Mouse (Mus musculus) right cerebral cortex, postnatal 10 days (tissue): ENCODE measurements around the gene Ssbp3.

Experiments
- DNase-seq, 2 experiments: peaks; one replicate each; pipeline ENCODE4 v3.0.0; 2021; ENCODE audit warnings: low spot score in 2 of 2

Gene Ssbp3

DNA sequence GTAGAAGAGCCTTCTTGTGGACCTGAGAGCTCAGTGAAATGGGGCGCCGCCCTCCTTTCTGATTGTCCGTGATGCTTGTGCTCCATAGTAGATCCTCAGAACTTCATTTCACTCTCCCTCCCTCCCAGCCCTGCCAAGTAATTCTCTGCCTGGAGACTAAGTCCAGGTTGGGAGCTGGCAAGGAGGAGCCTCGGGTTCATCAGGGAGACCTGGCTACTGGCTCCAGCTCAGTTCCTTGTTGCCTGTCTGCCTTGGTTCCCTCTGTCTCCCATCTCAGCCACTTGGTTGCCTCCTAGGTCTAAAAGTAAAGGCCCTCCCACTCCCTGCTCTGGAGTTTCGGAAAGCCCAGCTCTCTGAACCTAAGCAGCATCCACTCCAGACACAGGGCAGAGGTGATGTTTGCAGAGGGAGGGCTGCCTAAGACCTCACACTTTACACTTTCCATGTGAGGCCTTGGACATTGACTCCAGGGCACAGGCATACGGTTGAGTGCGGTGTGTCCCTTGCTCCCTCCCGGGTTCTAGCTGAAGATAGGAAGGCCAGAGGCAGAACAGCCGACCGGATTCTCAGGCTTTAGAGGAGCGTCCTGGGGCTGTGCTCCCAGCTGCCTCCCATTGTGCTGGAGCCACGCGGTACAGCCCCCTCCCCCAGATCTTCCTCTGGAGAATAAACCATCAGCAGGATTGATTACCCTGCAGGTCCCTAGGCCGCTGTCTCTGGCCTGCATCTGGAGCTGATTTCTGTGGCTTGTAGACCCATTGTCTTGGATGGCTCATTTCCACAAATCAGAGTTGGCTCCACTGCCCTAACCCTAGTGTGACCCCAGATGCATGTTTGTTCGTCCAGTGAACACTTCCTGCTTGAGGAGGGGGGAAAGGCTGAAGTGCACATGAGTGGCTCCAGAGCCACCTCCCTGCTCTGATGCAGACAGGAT lies 75.7 kb downstream of the Ssbp3 start:
- DNase-seq: no peak

- peak in 1 of 2 experiments; percentile 68 for DNase-seq
Observed at GRCm38 (mm10) chr4:106987725-106988364, 77.3 kb downstream of the Ssbp3 start.

DNA sequence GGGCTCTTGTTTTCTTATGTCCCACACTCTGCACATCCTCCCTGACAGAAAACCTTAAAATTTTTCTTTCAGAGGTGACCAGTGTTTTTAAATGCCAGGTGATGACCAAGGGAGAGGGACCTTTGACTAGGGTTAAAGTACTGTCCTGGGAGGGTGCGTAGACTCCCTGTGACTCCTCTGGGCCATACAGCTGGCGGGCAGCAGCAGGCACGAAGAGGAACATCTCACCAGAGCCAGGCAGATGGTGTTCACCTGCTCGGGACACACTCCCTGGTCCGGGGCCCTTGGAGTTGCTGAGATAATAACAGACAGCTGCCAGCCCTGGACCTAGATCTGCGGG lies 78.4 kb downstream of the Ssbp3 start:
- DNase-seq: no peak

GRCm38 (mm10) chr4:106989226-106989983 lies 78.9 kb downstream of the Ssbp3 start:
- DNase-seq: no peak

DNA sequence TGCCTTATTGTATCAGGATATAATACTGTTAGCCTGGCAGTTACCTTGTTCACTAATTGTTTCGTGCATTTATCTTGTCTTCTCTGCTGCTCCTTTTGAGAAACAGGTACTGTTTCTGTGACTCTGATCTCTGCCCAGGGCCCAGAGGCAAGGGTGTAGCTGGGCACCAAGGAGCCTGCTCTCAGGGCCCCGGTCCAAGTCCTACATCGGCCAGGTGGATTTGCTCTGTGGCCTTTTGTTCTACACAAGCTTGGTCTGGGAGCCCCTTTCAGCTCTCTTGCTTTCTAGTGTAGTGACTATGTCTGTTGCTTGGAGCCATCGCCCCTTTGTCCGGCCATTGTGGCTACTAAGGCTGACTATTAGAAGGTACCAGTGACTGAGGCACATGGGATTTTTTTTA lies 82.6 kb downstream of the Ssbp3 start:
- no peak for DNase-seq

GRCm38 (mm10) chr4:106994252-106994651 lies 83.8 kb downstream of the Ssbp3 start:
- DNase-seq: no peak

DNA sequence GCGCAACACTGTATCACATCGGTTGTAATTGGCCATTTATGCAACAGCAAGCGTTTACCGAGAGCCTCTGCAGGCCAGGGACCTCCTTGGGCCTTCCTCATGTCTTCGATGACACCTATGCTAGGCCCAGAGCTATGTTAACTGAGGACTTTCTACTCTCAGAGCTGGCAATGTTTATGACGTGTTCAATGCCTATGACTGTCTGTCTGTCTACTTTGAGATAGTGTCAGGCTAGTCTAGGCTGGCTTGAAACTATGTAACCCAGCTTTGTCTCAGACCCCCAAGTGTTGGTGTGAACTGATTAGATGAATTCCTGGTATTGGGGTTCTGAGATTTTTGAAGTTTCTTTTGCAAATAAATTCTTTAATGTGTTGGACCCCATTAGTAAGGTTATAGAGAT lies 84.6 kb downstream of the Ssbp3 start:
- no peak for DNase-seq

DNA sequence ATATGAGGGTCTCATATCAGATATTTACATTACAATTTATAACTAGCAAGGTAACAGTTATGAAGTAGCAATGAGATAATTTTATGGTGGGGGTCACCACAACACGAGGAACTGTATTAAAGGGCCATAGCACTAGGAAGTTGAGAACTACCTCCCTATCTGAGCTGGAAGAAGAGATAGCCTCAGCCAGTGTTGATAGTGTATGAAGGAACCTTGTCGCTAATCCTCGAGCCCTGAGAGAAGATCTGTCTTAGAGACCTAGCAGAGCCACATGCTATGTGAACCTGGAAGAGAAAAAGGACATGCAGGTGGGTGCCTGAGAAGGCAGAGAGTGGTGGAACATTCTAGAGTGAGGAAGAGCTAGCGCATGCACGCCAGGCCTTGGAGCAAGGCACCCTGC lies 85.0 kb downstream of the Ssbp3 start:
- no peak for DNase-seq

GRCm38 (mm10) chr4:106996305-106997076 lies 86.0 kb downstream of the Ssbp3 start:
- peak; percentile 74 to 82 for DNase-seq

DNA sequence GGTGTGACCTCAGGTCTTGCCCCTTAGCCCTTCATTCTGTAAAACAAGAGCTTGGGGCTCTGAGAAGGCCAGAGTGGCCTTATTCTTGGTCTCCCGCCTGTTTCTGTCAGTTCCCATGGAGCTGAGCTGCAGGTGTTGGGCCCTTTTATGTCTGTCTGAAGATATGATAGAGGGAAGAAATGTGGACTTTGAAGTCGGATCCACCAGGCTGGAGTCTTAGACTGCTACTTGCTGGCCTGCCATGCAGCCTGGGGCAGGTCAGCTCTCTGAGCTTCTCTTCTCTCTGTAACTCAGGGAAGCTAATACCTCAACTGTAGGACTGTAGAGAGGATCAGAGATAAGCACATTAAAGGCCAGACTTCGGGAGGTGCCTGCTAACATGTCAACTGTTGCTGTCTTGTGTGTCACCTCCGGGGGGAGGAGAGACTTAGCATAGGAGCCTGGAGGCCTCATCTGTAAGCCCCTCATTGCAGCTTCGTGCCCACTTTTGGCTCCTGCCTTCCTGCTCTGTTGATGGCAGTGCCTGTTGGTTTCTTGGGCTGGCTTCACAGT lies 90.8 kb downstream of the Ssbp3 start:
- no peak for DNase-seq

DNA sequence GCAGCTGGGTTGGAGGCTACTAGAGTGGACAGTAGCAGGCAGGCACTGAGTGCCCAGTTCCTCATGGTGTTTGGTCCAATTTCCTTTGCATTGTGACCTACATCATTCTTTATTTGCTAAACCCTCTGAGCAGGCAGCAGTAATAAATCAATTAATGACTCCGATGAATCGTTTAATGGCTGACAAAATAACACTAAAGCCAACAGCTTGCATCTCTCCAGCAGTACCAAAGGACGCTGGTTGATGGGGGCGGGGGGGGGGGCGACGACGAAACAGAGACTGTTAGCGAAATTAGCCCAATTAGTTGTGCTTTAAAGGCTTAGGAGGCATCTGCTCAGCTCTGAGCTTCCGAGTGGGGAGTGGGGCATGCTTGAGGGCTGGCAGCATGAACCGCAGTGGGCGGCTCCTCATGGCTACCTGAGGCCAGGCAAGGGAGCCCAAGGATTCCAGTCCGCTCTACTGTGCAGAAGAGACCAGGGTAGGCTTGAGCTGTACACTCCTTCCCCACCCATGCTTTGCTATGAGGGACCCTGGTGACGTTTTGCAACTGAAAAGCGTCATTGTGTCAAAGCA lies 91.5 kb downstream of the Ssbp3 start:
- DNase-seq: no peak

GRCm38 (mm10) chr4:107002517-107003165 lies 92.1 kb downstream of the Ssbp3 start:
- no peak for DNase-seq

DNA sequence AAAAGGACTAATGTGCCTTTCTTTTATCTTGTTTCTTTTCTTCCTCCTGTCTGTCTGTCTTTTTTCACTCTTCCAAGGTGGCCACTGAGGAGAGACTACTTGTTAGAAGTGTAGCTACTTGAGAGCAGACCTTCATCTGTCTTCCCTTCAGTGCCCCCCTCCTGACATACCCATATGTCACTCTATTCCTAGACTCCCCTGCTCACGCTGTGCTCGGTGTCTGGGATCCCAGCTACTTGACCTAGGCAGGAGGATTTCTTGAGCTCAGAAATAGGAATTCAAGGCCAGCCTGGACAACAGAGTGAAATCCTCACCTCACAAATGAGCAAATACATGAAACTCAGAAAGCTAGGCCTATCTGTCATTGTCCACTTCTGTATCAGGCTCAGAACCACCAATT lies 92.7 kb downstream of the Ssbp3 start:
- no peak for DNase-seq

DNA sequence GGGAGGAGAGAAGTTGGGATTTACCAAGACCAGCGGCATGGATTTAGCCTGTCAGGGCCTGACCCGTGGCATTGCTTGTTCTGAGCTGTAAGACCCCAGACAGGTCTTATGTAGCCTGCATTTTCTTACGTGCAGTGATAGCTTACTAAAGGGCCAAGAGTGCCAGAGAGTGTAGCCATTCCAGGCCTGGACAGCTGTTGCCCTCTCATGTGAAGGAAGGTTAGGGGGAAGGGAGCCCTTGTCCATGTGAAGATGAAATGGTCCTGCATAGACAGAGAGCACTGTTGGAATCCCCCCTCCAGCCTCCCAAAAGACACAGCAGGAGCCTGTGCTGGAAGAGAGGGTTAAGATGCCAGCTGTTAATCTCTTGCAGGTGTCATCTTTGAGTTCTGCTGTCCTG lies 93.3 kb downstream of the Ssbp3 start:
- no peak for DNase-seq

- no peak for DNase-seq
Observed at GRCm38 (mm10) chr4:107004346-107004745, 93.8 kb downstream of the Ssbp3 start.

GRCm38 (mm10) chr4:107005166-107005565 lies 94.7 kb downstream of the Ssbp3 start:
- DNase-seq: no peak

GRCm38 (mm10) chr4:107006229-107006628 lies 95.7 kb downstream of the Ssbp3 start:
- DNase-seq: no peak

- no peak for DNase-seq
Observed at GRCm38 (mm10) chr4:107006807-107007206, 96.3 kb downstream of the Ssbp3 start.

DNA sequence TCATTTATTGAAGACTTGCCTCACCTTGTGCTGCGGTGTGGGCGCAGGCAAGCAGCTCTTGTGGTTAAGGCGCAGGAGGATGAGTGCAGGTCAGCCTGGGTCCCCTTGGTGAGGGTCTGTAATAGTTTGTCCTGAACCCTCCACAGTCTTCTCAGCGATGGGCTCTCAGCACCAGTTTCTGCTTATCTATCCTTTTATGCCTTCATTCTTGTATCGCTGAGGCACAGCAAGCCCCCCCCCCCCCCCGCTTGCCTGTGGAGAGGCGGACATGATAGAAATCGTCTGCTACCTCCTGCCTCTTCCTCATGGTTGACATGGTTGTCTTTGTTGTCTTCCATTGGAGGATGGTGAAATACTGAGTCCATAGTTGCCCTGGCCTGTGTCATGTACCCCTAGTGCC lies 96.9 kb downstream of the Ssbp3 start:
- no peak for DNase-seq

GRCm38 (mm10) chr4:107008161-107008560 lies 97.7 kb downstream of the Ssbp3 start:
- DNase-seq: no peak

DNA sequence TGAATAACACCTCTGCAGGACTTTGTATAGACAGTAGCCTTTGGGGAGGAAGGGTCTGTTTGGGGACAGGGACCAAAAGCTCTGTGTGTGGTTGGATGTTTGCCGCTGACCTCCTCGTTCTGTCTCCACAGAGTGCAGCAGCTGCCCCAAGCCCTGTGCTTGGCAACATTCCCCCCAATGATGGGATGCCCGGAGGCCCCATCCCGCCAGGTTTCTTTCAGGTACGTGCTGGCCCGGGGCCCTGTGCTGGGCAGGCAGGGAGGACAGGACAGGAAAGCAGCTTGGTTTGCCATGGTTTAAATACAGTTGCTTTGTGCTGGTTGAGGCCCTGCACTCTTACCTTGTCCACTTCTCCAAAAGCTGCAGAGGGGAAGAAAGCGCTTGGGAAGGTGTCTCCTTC lies 99.0 kb downstream of the Ssbp3 start:
- no peak for DNase-seq
